Mouse (Mus musculus) brain, embryonic 14.5 days (tissue): Measurements from ENCODE around the gene Rlim.

Experiments used
- CTCF ChIP-seq: fragments of 200-500 bp; IDR thresholded peaks from 2 replicates; pipeline ENCODE4 v1.5.1; 2012; ENCODE audit warnings: inconsistent platforms, mild to moderate bottlenecking, moderate library complexity, borderline replicate concordance; ENCODE audit not compliant: insufficient read depth, insufficient read length; ENCODE audit errors: extremely low read depth
- POLR2A ChIP-seq: fragments of 200-500 bp; IDR thresholded peaks from 2 replicates; pipeline ENCODE4 v1.6.1; 2012; ENCODE audit warnings: mild to moderate bottlenecking, inconsistent platforms, borderline replicate concordance; ENCODE audit not compliant: poor library complexity, insufficient read depth, insufficient read length, severe bottlenecking; ENCODE audit errors: extremely low read depth

DNA sequence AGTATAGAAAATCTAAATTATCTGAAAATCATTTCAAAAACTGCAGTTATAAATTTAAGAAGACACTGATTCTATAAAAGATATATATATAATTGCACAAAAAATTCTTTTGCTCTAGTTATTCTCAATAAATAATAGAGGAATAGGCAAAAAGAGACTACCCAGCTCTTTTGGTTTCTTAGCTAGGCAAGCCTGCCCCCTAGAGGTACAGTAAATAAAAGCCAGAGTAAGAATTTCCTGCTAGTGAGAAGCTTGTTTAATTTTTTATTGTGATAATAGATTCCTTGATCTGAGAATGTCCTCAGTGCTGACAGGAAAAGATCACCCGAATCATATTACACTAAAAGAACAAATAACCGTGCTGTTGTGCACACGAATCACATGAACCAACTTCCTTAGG lies 43.8 kb downstream of the Rlim start:
- TF ChIP-seq CTCF (no peak), POLR2A (no peak)
